Mouse (Mus musculus) fibroblast of lung, adult 2 months (primary cell): ENCODE measurements around the gene Mical2.

Experiments
- DNase-seq: peaks from one replicate; pipeline ENCODE4 v3.0.0-alpha.2; 2011; ENCODE audit warnings: low read depth

The Mical2 gene

DNA sequence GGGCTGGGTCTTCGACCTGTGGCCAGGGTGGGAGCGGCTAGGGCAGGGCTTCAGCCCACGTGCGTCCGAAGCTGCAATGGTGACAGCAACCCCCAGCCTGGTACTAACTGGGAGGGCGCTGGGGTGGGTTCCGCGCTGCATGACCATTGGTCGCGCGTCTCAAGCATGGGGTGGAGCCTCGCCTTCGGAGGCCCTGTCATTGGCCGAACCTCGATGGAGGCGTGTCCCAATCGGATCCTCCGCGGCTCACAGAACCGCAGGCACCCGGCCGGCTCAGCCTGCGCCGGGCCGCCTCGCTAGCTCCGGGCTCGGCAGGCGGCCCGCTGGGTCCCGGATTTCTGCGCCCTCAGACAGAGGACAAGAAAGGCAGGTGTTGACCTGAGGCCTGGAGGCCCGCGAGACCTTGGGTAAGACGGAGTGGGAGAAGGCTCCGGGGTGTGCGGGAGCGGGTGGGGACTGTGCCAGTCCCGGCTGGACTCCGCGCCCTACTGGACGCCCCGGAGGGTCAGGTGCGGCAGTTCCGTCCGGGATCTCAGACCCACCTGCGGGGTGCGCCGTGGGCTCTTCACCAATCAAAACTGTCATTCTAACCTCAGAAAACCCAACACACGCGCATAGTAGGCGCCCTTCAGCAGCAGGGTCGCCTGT lies at the start of gene Mical2:
Gene Mical2 (plus strand): TSS at position 242 of the 648 bp plus-strand sequence.
- peak; percentile 81 for DNase-seq

DNA sequence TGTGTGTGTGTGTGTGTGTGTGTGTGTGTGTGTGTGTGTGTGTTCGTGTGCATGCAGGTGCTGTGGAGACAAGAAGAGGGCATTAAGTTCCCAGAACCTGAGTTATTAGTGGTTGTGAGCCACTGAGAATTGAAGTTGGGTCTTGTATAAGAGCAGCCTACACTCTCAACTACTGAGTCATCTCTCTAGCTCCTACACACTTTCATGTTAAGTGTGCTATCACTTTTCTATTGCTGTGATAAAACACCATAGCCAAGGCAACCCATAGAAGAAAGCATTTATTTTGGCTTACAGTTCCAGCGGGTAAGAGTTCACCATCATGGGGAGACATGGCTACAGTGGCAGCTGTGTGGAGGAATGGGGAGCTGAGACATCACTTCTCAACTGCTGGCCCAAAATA lies 49.0 kb upstream of the Mical2 start:
- no peak for DNase-seq

DNA sequence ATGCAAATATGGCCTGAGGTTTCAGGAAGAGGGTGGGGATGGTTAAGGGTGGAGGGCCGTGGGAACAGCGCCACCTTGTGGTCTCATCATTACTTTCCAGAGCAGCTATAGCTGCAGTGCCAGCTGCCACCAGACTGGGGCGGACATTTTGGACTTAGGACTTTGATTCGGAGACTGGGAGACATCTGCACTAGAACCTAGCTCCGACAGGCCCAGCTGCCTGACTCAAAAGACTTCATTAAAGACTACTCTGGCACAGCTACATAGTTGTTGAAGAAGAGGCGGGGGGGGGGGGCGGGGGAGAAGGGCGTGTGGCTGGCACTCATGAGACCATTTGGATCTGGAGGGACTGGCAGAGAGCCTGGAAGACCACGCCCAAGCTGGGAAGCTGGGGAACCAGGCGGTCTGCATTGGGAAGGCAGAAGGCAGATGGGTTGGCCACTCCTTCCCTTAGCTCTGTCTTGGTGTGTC lies 45.4 kb upstream of the Mical2 start:
- peak; percentile 77 for DNase-seq

DNA sequence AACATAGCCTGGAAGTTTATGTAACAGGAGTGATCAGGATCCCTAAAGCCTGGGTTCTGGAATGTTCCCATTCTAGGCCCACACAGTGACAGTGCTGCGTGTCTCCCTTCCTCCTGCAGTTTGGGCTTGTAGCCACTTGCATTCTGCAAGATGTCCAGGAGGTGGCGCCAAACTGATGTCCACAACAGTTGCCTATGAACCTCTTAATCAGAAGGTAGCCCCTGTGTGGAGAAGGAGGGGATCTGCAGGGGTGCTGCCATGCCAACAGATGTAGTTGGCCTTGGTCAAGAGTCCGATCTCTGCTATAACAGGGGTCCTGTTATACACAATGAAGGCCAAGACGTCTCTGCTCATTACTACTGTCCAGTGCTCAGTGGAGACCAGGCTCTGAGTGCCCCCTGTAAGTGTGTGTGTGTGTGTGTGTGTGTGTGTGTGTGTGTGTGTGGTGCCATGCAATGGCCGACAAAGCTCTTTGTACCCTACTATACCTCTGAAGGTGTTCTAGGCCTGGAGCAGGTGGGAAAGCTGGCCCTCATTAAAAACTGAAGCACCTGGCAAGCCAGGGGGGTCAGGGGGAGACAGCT lies 42.3 kb upstream of the Mical2 start:
- DNase-seq: peak; percentile 65

DNA sequence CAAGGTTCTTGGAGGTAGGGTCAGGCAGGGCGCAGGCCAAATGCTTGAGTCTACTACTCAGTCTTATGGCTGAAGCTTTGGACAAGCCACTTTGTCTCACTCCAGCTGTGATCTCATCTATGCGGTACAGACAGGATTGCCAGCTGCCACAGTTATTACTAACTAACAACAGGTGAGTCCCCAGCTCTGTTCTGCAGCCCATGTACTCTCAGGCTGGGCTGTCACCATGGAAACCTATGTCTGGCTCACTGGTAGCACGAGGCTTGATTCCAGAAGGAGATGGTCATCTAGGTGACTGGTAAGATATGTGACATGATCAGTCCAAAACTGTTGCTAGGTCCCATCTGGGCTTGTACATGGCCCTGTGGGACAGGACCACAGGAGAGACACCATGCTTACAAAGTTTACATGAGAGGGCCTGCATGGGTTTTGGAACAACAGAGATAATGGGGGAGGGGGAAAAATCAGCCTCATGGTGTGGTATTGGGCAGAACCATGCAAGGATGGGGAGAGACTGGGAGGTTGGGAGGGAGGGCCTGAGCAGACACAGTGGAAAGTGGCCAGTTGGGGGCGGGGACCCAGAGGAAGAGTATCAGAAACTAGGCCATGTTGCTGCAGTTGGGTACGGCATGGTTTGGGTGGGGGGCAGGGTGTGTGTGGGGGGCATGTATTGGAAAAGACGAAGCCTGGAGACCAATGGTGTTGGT lies 41.0 kb upstream of the Mical2 start:
- DNase-seq: no peak

DNA sequence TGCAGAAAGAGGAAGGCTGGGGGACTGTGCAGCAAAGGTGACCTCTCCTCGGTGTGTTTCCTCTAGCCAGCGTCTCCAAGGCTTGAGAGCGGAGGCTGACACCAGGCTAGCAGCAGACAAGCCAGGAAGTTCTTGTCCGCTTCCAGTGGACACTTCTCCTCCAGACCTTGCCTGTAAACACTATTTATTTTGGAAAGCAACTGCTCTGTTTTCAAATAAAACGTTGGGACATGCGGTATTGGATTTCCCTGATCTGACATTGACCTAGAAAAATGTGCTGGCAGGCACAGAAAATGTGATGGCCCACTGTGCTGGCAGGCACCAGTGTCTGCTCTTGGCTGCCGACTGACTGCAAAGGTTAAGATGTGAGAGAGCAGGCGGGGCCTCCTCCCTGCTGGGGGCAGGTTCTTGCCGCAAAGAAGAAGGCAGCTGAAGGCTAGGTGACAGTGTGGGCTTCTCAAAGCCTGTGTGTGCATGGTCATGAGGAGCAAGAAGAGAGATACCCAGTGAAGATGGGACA lies 40.4 kb upstream of the Mical2 start:
- DNase-seq: peak; percentile 51

DNA sequence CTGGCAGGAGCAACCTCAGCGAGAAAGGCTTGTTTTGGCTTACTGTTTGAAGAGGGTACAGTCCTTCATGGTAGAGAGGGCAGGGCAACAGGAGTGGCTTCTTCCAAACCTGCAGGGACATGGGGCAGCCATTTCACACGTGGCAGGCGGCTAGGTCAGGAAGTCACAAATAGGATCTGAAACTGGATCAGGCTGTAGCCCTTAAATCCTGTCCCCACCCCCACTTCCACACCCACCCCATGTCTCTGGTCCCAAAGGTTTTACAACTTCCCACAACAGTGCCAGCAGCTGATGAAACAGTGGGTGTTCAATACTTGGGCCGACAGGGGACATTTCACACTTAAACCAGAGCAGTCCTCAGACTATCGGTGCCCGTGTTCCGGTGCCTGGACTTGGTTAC lies 38.8 kb upstream of the Mical2 start:
- DNase-seq: no peak

DNA sequence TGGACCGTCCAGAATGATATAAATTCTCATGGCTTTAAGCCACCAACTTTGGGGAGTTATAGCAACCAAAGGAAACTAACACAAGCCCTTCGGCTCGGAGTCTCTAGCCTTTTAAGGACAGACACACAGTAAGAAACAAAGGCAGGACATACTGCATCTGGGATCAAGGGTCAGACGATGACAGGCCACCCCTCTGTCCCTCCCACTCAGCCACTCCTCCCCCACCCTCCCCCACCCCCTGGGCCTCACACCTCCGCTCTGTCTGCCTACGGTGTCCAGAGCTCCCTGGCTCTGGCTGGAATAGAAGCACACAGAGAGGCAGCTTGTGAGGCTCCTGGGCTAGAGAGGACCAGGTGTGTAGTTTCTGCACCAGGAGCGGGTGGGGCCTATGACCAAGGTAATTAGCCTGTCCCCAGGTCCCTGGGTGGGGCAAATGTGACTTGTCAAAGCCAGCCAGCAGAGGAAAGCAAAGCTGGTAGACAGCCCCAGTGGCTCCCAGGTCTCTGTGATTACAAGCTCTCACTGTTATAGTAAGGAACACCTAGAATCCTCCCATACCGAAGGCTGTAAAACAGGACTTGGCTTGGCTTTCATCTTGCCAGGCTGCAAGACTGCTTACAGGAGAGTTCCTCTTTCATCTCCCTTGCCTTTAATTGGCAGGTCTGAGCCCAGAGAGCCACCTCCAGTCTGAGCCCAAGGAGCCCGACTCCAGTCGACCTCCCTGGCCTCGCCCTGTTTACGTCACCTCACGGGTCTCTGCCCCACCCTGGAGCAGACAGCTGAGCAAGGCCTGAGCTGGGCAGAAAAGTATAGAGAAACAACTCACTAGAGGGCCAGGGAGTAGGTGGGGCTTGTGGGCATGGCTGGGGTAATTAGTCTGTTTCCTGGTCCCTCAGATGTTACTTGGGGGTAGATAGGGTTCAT lies 37.9 kb upstream of the Mical2 start:
- DNase-seq: no peak

DNA sequence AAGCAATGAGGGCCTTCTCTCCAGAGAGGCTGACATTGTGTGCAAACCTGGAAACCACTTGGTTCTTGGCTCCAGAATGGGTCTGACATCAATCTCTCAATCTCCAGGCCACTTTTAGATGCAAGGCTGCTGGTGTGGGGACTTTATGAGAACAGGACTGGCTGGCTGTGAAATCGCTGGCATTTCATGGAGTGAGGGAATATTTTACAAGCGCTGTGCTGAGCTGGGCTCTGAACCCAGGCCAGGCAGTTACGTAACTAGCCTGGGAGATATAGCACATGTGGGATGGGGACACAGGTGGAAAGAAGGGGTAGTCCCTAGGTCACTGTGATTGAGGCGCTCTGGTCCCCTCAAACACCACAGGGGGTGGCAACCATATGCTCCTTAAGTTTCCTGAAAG lies 33.4 kb upstream of the Mical2 start:
- no peak for DNase-seq

DNA sequence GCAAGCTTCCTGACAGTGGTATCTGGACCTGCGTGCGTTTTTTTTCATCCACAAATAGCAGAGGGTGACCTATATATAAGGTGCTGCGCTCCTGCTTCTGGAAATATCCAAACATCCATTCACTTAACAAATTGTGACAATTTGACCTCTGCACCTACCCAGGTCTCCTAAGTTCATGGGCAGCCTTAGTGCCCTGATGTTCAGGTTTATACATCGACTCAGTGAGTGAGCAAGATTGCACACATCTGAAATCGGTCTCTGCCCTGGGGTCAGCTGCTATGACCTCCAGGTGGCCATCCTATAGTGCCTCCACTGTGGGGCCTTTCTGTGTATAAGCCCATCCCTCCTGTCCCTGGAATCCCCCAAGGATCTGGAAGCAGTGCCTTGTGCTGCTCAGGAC lies 32.9 kb upstream of the Mical2 start:
- no peak for DNase-seq

DNA sequence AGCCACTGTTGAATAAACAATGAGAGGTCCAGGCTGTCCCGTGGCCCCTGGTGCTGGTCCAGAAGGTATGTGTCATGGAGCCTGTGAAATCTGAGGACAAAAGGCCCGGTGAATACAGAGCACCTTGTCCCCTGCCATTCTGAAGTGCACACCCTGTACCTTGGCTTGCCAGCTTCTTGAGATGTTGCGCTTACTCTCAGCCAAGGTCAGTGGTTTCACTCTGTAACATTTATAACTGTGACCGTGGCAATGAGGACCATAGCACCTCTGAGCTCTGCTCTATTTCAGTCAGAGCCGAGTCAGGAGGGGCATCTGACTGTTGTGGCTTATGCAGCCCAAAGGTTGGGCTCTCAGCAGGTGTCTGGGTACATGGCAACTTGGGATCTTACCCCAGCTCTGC lies 31.4 kb upstream of the Mical2 start:
- no peak for DNase-seq

DNA sequence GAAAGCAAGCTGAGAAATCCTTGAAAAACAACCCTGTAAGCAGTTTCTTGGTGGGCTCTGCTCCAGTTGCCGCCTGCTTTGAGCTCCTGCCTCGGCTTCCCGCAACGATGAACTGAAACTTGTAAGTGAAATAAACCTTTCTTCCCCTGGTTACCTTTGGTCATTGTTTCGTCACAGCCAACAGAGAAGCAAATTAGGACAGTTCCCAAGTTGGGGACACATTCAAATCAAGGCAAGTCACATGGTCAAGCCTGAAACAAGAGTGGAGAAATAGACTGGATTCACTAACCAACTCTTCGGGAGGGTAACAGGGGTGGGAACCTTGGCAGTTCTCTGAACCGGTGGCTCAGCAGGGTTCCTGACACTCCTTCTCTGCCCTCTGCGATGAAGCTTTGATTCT lies 28.2 kb upstream of the Mical2 start:
- no peak for DNase-seq

DNA sequence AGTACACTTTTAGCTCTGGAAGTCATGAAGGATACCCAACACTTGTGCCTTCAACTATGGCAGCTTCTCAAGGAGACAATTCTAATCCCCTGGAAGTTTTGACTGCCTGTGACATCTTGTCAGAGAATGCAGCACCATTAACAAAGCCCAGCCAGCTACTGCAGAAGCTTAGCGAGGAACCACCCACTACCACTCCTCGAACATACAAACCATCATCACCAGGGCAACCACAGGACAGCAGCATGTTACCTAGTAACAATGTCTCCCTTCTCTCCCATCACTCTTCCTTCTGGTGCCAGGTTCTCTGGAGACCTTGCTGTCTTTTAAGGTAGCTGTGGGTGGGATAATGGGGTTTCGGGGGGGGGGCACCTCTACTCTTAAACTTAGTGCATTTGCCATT lies 26.3 kb upstream of the Mical2 start:
- no peak for DNase-seq

DNA sequence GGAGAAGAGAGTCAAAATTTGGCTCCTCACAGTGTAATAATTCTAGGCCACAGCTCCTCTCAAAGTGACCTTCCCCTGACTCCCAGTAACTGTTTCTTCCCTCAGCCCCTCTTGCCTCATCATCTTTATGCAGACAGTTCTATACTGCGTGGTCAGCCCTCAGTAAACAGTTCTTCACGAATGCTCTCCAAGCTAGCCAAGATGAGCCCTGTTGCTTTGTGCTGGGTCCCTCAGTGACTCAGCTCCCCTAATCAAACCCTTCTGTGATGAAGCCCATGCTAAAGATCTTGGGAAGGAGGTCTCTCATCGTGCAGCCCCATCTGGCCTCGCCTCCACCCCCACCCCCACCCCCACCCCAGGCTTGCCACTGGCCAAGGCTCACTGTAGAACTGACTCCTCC lies 24.9 kb upstream of the Mical2 start:
- DNase-seq: no peak

DNA sequence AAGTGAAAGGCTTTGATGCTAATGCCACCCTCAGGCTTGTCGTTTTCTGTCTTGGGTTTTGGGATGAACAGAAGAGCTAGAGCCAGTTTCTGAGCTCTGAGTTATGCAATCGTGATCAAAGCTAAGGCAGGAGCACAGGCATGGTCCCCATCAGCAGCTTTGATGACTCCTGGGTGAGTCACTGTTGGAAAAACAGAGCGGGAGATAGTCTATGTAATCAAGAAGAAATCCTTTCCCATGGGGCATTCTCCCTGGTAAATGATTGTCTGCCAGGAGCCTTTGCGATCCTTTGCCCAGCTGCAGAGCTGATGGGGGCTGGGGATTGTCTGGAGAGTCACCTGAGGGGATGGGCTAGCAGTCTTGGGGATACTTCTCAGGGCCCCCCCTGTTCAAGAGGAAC lies 23.5 kb upstream of the Mical2 start:
- DNase-seq: peak; percentile 71

DNA sequence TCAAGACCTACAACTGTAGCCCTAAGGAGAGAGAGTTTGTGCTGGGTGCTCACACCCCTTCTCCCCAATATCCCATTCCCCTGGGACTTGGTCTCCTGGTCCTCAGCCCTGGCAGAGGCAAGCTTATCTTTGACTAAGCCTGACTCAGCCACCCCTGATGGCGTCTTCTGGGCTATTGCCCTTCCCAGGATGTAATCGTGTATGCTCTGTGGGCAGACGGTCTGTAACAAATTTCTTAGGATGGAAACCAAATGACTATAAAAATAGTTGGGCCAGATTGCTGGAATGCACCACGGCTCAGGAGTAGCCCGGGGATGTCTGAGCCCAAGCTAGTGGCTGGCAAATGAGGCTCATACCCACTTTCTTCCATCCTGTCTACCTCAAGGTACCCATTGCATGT lies 22.8 kb upstream of the Mical2 start:
- DNase-seq: peak; percentile 66

DNA sequence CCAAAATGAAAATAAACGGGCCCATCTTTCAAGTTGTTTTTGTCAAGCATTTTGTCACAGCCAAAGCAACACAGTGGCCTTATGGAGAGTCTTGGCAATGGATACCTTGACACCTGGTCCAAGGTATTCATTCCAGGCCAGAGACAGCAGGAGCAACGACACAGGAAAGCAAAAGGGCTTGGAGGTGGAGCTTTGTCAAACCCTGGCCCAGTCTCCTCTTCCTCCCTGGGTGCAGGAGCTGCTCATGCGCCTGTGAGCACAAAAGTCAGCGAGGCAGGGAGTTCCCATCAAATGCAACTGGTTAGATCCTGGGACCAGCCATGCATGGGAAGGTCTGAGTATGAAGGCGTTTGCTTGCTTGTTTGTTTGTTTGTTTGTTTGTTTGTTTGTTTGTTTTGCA lies 21.7 kb upstream of the Mical2 start:
- no peak for DNase-seq

DNA sequence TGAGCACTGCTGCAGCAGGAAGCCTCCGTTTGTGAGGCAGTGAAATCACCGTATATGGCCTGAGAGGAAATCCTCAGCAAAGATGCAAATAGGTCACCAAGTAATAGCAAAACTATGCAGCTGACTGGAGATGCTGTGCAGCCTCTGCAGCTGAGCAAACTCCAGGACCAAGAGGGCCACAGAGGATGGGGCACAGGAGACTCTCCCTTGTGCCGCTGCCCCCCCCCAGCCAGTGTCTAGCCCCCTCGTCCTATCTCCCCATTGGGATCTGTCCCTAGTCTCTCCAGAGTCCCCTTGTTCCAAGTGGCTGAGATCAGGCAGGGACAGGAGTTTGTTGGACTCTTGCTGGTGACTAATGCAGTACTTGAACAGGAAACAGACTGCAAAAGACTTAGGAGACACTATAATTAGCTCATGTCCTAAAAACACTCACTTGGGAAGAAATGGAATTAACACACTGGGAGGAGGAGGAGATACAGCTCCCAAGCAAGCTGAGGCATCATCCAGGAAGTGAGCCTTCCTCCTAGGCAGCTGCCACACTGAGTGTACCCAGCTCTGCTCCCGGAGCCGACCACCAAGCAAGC lies 21.2 kb upstream of the Mical2 start:
- DNase-seq: no peak

DNA sequence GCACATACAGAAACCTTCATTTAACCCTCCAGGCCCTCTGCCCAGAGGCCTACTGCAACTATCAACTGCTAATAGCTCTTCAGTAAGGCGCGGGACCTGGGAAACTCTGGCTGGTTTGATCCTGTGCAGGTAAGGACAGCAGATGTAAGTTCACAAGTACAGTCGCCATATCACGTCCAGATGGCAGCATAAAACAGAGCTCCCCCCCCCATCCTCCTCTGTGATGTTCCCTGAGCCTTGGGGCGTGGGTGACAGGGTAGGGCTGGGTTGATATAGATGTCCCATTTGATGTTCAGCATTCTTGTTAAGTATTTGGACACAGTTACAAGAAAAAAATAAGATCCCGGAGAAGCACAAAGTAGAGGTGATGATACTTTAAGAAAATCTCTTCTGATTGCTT lies 20.1 kb upstream of the Mical2 start:
- no peak for DNase-seq

DNA sequence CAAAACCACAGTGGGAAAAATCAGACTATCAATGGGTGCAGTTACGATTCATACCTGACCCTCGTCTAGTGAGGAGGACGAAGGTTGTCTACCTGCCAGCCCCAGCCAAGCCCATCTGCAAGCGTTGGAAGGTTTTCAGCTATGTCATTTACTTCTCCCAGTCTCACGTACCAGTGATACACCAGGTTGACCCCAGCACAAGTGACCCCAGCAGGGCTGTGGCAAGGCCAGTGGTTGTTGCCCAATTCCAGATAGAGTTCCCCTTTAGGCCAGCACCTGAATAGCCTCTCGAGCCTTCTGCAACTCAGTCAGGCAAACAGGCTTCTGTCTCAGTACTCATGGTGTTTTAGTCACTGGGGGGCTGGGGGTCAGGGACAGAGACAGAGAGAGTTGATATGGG lies 17.9 kb upstream of the Mical2 start:
- no peak for DNase-seq

DNA sequence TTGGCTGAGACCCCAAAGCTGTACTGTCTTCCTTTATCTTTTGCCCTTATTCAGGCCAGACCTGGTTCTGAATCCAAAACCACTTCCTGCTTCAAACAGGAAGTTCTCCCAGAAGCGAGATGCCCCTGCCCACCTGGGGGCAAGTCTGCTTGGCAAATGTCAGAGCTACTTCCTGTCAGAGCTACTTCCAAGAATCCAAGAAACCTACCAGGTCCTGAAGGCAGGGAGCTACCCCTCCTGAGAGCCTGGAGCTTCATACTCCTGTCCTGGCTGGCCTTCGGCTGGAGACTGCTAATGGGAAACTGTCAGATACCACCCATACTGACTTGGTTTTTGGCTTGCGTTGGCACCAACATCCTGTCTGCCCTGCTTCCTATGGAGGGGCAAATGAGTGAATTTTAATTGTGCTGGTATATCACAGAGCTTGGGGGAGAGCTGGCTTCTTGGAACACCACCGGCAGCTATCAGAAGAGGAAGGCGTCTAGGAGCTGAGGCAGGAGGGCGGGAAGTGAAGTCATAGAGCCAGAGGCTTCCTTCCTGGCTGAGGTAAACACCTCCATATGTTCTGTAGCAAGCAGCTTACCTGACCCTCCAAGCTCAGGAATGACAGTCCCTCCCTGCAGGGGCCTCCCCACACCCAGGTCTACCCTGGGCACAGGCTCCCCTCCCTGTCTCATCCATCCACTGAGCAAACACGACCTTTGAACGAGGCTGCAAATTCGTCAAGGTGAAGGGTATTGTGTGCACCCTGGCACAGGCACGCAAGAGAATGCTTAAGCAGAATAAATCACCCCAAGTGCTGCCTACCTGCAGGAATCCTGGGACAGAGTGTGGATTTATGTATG lies 17.1 kb upstream of the Mical2 start:
- no peak for DNase-seq
